Mouse (Mus musculus) Patski (cell line): ENCODE results near the gene Lrrc4. TPM values are rescaled to one million over a fixed set of nuclear protein-coding genes. Genes with fewer than 3 reads are reported as not detected.

ENCODE experiments used
- ATAC-seq: fragments of 100-300 bp; one replicate; pipeline ENCODE4 v1.8.0; 2021
- CTCF ChIA-PET: fragments of 350-600 bp; sonication (Branson Sonifier 250); formaldehyde crosslinking; loops from one replicate; lab custom pipeline; 2022; ENCODE audit warnings: inconsistent platforms; lab: Charles Lee
- POLR2A ChIA-PET: fragments of 350-600 bp; sonication (Branson Sonifier 250); formaldehyde crosslinking; loops from one replicate; lab custom pipeline; 2022; ENCODE audit warnings: antibody characterized with exemption, inconsistent platforms; lab: Charles Lee
- DNase-seq: peaks from one replicate; pipeline ENCODE4 v3.0.0-alpha.2; 2011; ENCODE audit warnings: low read depth, low spot score
- H3K27me3 ChIP-seq: fragments of 371-371 bp; one replicate; pipeline ENCODE4 v1.5.1; 2021
- CTCF ChIP-seq: fragments of 100-300 bp; IDR thresholded peaks from one replicate; pipeline ENCODE4 v1.5.1; 2021
- in situ Hi-C: fragments of 300-500 bp; cut with MboI; formaldehyde crosslinking; loops from 3 replicates; pipeline ENCODE4 v1.11.1; 2018; ENCODE audit warnings: low pct_unique_long_range_greater_than_20kb, mixed read lengths
- polyA plus RNA-seq: library from polyadenylated mRNA; unstranded; gene quantifications from one replicate; pipeline ENCODE4 v1.2.3, GENCODE M21; 2021

Lrrc4 gene
- polyA plus RNA-seq, 1 experiment from 2014 or later: not detected

GRCm38 (mm10) chr6:28663004-28663403 lies 168.5 kb downstream of the Lrrc4 start:
- ATAC-seq: no peak
- in situ Hi-C loops: no loop called here

GRCm38 (mm10) chr6:28656511-28656910 lies 175.0 kb downstream of the Lrrc4 start:
- ATAC-seq (no peak), DNase-seq (no peak)
- in situ Hi-C loops: no loop called here
- ChIA-PET CTCF (interaction anchor here (1.3 kb wide), 1 partner anchor 8 kb away, joined by 3 read pairs; no protein-coding TSS in a partner anchor), POLR2A (no interaction called here)
- no peaks in the 10 kb centered on the region for H3K27me3 ChIP-seq
- TF ChIP-seq CTCF: no peak

More at GRCm38 (mm10) chr6:28663004-28663403, 168.5 kb downstream of the Lrrc4 start:
- no peak for DNase-seq
- H3K27me3 ChIP-seq: no peaks in the 10 kb centered on the region
- ChIA-PET CTCF (interaction anchor here (1.3 to 2.4 kb wide), 3 partner anchors 9 to 12 kb away, joined by 3 to 6 read pairs (median 4); no protein-coding TSS in a partner anchor), POLR2A (interaction anchor here (0.9 kb wide), 1 partner anchor 14 kb away, joined by 3 read pairs; no protein-coding TSS in a partner anchor)
- no peak for TF ChIP-seq CTCF

GRCm38 (mm10) chr6:28645231-28645630 lies 186.3 kb downstream of the Lrrc4 start:
- in situ Hi-C loops: no loop called here
- DNase-seq (no peak), ATAC-seq (no peak)
- CTCF ChIA-PET: no interaction called here
- TF ChIP-seq CTCF: no peak
- POLR2A ChIA-PET: no interaction called here
- H3K27me3 ChIP-seq: no peaks in the 10 kb centered on the region

GRCm38 (mm10) chr6:28642909-28643308 lies 188.6 kb downstream of the Lrrc4 start:
- ChIA-PET CTCF (interaction anchor here (1.4 kb wide), 1 partner anchor 15 kb away, joined by 3 read pairs; no protein-coding TSS in a partner anchor), POLR2A (no interaction called here)
- no peak for TF ChIP-seq CTCF
- DNase-seq (no peak), ATAC-seq (no peak)
- H3K27me3 ChIP-seq: no peaks in the 10 kb centered on the region
- in situ Hi-C loops: no loop called here

- CTCF ChIA-PET: no interaction called here
- POLR2A ChIA-PET: no interaction called here
- no peak for TF ChIP-seq CTCF
- DNase-seq (no peak), ATAC-seq (no peak)
- H3K27me3 ChIP-seq: no peaks in the 10 kb centered on the region
- in situ Hi-C loops: no loop called here
Measured at GRCm38 (mm10) chr6:28640088-28640487, 191.5 kb downstream of the Lrrc4 start.

- ChIA-PET CTCF (no interaction called here), POLR2A (no interaction called here)
- in situ Hi-C loops: no loop called here
- no peaks in the 10 kb centered on the region for H3K27me3 ChIP-seq
- DNase-seq (no peak), ATAC-seq (no peak)
- TF ChIP-seq CTCF: no peak
Measured at GRCm38 (mm10) chr6:28635531-28636348, 195.8 kb downstream of the Lrrc4 start.

- in situ Hi-C loops: no loop called here
- ChIA-PET POLR2A (no interaction called here), CTCF (no interaction called here)
- H3K27me3 ChIP-seq: no peaks in the 10 kb centered on the region
- DNase-seq: no peak
- no peak for TF ChIP-seq CTCF
- no peak for ATAC-seq
Measured at GRCm38 (mm10) chr6:28635092-28635491, 196.5 kb downstream of the Lrrc4 start.

- no peak for TF ChIP-seq CTCF
- no peak for ATAC-seq
- no peaks in the 10 kb centered on the region for H3K27me3 ChIP-seq
- CTCF ChIA-PET: interaction anchor here (1.0 to 1.3 kb wide), 2 partner anchors 10 to 17 kb away, joined by 3 to 4 read pairs; no protein-coding TSS in a partner anchor
- POLR2A ChIA-PET: no interaction called here
- in situ Hi-C loops: no loop called here
- no peak for DNase-seq
Measured at GRCm38 (mm10) chr6:28633656-28634055, 197.9 kb downstream of the Lrrc4 start.

GRCm38 (mm10) chr6:28633120-28633519 lies 198.4 kb downstream of the Lrrc4 start:
- POLR2A ChIA-PET: no interaction called here
- no peak for ATAC-seq
- in situ Hi-C loops: no loop called here
- CTCF ChIA-PET: interaction anchor here (1.3 kb wide), 1 partner anchor 17 kb away, joined by 3 read pairs; no protein-coding TSS in a partner anchor
- no peak for TF ChIP-seq CTCF
- DNase-seq: no peak
- no peaks in the 10 kb centered on the region for H3K27me3 ChIP-seq

GRCm38 (mm10) chr6:28630926-28631325 lies 200.6 kb downstream of the Lrrc4 start:
- POLR2A ChIA-PET: no interaction called here
- no peak for DNase-seq
- no peak for TF ChIP-seq CTCF
- in situ Hi-C loops: no loop called here
- no peaks in the 10 kb centered on the region for H3K27me3 ChIP-seq
- ATAC-seq: no peak
- CTCF ChIA-PET: no interaction called here

- POLR2A ChIA-PET: interaction anchor here (1.0 kb wide), 1 partner anchor 38 kb away, joined by 3 read pairs; no protein-coding TSS in a partner anchor
- no peak for ATAC-seq
- in situ Hi-C loops: no loop called here
Measured at GRCm38 (mm10) chr6:28629866-28630265, 201.7 kb downstream of the Lrrc4 start.

More at GRCm38 (mm10) chr6:28629866-28630265, 201.7 kb downstream of the Lrrc4 start:
- TF ChIP-seq CTCF: no peak
- CTCF ChIA-PET: interaction anchor here (0.8 kb wide), 1 partner anchor 28 kb away, joined by 3 read pairs; no protein-coding TSS in a partner anchor
- H3K27me3 ChIP-seq: no peaks in the 10 kb centered on the region
- no peak for DNase-seq
